Mouse (Mus musculus) thymus, postnatal 25 days (tissue): ENCODE measurements around the gene Lrrc3c.
"Not testable (repeated sequence)": the region's sequence is repeated elsewhere in the genome, so short reads cannot be mapped to it uniquely, and the experiment has no call there.

Experiments used
- DNase-seq: peaks from one replicate; pipeline ENCODE4 v3.0.0; 2022

Gene Lrrc3c

DNA sequence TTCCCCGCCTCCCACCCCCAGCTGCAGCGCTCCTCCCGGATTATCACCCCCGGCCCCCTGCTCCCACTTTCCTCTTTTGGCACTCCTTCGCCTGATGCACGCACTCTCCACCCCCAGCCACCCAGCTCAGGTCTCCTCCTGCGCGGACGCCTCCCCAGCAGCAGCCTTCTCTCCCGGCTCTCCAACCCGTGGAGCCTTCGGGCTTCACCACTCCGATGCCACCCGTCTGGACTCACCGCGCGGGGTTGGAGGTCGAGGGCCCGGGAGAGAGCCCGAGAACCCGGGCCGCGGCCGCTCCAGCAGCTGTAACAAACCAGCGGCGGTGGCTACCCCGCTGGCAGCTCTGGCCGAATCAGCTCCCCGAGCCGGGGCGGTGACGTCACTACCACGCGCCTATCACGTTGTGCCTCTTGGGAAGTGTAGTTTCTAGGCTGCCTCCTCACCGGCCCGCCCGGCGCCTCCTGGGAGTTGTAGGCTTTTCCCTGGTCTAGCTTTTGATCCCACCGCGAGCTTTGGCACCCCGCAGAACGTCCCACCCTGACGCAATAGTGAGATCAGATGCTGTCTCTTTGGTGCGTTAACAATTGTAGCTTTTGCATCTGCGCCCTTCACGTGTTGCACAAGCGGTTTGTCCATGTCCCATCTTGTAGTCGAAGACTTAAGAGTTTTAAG lies 11.1 kb upstream of the Lrrc3c start, which contains the start of gene Ormdl3:
Gene Ormdl3, minus strand, starts transcription at position 477 of the 672 bp plus-strand sequence.
- DNase-seq, result peak; percentile 98

DNA sequence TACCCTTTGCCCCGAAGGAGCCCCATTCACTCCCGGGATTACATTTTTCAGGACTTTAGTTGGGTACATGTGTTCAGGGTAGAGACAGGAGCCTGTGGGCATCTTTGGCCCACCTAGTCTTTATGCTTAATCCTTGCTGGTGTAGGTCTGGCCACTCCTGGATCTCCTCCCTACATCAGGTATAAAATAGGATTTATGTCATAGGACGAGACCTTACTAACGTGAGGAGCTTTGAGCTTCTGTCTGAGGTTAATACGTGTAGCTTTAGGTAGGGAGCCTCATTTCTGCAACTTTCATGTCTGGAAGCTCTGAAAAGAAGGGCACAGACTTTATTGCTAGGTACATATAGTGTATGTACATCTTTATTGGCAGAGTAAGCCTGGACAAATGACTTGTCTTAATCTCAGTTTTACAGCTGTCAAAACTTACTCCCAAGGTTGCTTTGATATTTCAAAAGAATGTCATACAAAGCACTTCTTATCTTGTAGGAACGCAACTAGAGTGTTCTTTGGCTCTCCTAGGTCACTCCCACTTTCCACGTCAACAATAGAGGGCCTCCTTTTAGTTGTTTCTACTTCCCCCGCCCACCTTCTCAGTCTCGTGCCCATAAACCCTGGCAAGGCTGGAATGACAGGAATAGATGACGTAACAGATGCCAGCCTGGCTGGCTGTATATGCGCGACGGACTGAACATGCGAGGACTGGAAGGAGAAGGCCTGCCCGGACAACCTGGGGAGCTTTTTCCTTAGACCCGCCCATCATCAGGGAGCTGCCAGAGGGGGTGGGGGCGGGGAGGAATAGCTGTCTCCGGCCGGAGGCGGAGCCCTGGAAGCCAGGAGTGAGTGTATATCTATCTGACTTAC lies 10.2 kb upstream of the Lrrc3c start:
- DNase-seq, result peak; percentile 49

DNA sequence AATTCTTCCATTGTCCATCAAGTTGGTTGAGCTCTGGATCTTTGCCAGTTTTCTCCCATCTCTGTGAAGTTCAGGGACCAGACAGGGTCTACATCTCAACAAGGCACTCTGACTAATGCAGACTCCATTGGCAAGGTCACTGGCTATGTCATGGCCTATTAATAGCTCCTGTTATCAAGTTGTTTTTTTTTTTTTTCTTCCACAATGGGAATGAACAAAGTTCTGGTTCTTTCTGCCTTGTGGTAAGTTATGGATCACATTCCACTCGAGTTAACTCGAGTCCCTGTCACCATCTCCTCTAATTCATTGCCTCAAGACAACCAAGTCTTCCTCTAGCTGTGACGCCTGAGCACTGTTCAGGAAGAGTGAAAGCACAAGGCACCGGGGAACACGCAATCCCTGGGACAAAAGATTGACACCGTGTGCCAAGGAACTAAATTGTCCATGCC lies 9.2 kb upstream of the Lrrc3c start:
- DNase-seq, result no peak

DNA sequence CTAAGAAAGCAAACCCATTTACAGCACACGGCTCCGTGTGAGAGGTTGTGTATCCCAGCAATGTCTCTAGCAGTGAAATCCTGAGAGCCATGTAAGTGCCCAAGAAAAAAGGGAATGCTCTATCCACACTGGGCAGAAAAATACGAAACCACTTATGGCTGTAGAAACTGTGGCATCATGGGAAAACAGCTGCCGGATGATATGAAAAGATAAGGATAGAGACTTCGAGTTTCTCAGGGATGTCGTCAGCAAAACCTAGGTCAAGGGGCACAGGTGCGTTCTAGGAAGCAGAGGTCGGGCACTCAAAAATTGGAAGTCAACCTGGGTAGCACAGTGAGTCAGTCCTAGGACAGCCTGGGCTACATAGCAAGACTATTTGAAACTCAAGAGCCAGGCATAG lies 8.8 kb upstream of the Lrrc3c start:
- DNase-seq, result no peak

DNA sequence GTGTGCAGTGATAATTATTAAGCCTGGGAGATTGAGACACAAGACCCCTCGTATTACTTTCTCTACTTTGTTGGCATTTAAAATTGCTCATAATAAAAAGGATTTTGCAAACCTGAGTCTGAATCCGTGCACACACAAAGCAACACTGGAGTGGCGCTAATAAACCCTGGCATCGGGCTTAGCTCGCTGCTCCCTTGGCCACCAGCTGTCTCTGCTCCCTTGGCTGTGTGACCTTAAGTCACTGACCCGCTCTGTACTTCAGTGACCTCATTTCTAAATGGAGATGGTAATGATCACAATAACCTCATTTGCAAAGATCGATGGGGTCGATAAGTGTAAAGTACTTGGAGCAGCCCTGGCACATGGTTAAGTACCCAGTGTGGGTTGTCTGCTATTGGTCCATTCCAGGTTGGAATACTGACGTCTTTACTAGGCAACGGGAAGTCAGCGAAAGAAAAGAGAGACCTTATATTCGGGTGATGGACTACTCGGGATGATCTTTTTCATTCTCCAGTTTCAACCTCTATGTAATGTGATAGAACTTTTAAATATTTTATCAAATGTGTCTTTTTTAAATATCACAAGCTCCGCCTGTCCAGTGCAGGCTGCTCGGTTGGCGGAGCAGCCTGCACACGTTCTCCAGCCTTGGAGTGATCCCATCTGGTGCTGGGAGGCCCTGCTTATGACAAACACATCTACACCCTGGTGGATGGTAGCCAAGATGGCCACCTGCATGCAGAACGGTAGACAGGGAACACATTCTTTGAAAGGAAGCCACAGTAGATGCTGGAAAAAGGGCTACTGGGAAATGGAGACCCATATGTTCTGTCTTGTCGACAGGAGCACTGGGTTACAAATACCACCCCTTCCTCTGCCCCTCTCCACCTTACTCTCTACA lies 7.3 kb upstream of the Lrrc3c start:
- DNase-seq, result no peak

DNA sequence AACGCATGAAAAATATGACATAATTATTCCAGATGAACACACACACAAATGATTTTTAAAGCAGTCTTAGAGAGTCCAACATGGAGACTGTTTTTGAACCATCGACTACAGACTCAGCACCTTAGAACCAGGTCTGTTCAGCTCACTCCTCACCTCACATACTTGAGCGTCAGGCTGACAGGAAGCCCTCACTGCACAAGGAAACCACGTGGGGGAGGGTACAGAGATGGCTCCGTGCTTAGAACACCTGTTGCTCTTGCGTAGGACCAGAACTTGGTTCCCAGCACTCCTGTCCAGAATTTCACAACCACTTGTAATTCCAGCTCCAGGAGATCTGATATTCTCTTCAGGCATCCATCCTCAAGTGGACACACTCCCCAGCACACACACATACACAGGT lies 3.1 kb upstream of the Lrrc3c start:
- peak; percentile 33 for DNase-seq

DNA sequence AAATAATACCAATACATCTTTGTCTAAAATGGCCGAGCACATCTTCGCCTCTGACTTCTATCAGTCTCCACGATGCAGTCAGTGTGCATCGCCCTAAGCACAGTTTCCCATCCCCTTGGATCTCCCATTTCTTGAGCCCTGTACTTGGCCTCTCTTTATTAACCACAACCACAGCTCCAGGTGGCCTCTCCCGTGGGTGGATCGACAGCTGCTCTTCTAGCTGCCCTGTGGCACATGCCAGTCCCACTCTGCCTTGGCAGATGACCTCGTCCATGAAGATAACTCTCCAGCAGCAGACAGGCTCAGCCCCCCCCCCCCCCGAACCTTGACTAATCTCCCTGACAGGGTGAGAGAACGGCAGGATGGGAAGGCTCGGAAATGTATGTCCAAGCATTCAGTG lies 2.6 kb upstream of the Lrrc3c start:
- no peak for DNase-seq

DNA sequence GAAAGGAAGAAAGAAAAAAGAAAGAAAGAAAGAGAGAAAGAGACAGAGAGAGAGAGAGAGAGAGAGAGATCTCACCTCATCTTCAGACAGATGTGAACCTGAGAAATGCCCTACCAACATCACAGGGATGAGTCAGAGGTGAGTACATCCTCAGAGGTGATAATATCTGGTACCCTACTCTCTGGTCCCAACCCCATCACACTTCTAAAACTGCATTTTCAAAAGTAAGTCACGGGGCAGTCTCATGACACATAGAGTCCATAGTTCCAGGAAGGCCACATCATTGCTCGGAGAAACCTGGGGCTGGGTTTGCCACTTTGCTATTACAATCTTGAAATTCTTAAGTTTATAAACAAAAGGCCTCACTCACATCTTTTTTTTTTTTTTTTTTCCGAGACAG lies 2.1 kb upstream of the Lrrc3c start:
- no peak for DNase-seq

DNA sequence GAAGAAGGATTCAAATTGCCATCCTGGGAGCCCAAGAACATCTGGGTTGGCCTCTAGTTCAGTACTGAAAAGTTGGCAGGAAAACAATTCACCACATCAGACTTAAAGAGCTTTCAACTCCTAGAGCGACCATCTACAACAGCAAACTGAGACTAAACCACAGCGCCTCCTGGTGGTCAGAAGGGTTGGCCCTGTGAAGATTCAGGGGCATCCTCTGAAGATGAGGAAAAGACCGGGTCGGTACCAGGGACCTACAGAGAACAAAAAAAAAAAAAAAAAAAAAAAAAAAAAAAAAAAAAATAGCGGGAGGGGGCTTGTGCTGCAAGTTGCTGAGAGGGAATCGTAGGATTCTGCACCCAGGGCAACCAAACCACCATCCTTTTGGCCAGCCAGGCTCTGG lies 728 bp upstream of the Lrrc3c start:
- peak; percentile 81 for DNase-seq

DNA sequence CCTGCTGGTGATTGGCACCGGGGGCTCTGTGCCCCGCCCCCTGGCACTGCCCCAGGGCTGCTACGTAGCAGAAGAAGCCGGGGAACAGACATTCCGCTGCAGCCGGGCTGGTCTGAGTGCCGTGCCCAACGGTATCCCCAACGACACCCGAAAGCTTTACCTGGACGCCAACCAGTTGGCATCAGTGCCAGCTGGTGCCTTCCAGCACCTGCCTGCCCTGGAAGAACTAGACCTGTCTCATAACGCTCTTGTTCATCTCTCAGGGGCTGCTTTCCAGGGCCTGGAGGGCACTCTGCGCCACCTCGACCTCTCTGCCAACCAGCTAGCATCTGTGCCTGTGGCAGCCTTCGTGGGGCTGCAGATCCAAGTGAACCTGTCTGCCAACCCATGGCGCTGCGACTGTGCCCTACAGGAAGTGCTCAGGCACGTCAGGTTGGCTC lies 780 bp downstream of the Lrrc3c start:
- no peak for DNase-seq

DNA sequence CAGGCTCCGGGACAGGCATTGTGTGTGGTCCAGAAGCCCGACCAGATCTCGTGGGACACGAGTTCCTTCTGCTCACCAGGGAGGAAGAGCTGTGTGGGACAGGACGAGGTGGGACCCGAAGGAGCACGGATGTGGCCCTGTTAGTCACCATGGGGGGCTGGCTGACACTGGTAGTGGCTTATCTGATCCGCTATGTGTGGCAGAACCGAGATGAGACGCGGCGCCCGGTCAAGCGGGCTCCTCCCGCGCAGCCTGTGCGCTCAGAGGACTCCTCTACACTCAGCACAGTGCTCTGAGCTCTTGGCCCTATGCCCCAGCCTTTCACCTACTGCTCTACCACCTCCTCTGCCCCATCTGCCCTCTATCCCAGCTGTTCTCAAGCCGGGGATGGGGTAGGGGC lies 1.2 kb downstream of the Lrrc3c start:
- no peak for DNase-seq

DNA sequence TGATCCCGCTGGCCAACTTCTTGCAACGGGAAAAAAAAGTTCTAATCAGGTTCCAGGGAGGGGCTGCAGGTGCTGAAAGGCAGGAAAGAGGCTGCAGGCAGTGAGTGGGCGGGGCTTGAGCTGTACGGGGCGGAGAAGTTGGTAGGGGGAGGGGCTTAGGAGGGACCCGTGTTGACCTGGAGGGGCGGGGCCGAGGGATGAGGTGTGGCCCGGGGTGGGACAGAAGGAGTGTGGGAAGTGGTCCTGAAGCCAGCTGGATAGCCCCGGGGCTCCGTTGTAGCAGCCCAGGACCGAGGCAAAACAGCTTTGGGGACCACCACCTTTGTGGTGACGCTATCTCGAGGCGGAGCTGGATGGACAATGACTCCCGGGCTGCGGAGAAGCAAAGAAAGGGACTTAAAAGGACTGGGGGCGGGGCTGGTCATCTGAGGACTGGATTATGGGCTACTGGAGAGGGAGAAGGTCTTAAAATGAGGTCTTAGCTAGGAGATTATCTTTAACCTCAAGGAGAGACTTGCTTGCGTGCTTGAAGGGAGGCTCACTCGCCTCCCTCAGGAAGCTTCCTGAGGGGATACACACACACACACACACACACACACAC lies 4.1 kb downstream of the Lrrc3c start:
- peak; percentile 42 for DNase-seq

DNA sequence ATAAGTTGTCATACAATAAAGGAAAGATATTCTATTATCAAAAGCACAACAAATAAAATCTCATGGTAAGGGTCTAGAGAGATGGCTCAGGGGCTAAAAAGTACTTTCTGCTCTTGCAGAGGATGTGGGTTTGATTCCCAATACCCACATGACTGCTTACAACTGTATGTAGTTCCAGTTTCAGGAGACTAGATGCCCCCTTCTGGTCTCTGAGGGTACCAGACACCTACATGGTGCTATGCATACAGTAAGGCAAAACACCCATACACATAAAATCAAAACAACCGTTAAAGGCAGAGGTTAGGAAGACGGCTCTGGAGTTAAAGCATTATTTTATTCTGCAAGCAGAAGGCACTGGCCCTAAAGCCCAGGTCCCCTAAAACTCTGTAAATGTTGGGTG lies 5.9 kb downstream of the Lrrc3c start:
- DNase-seq, result no peak

DNA sequence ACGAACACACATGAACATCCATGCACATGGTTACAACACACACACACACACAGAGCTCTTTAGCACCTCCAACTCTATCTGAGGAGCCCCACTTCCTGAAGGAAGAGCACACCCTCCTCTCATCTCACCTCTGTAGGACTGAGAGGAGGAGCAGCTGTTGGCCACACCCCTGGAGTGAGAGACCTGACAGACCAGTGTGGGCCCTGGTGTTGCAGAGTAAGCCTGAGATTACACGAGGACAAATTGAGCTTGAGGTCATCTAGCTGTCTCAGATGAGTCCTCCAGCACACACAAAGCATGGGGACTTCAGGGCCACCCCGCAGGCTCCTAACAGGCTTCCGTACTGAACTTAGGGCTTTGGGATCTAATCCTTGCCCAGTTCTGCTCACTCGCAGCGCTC lies 6.8 kb downstream of the Lrrc3c start:
- not testable (repeated sequence) for DNase-seq

DNA sequence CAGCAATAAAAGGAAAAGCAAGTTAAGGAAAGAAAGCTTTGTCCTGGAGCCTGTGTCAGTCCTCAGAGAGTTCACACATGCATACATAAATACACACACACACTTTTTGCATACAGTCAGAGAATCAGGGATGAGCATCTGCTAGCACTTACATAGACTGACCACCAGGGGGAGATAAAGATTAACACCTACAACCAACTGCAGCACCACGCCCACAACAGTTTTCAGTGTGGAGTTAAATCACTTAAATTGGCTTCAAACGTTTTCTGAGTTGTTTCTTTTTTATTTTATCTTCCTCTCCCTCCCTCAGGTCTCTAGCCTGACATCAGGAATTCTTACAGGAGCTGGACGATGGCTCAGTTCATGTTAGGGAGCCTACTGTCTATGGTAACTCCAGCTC lies 8.7 kb downstream of the Lrrc3c start:
- DNase-seq, result no peak

DNA sequence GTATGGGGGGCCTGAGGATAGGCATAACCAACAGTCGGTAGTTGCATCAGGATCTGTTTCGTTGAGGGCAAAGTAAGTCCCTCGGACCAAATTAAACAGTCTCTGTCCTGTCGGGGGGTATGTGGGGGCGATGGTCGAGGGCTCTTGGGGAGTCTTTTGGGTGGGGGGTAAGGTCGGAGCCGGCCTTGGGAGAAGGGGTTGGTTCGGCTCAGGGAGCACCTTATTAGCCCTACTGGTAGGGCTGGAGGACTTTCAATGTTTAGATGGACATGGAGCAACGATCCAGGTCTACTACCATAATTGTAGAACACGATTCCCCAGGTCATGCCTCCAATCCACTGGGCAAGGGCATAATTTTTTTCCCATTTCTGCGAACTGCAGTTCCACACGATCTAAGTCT lies 22.7 kb downstream of the Lrrc3c start:
- no peak for DNase-seq

DNA sequence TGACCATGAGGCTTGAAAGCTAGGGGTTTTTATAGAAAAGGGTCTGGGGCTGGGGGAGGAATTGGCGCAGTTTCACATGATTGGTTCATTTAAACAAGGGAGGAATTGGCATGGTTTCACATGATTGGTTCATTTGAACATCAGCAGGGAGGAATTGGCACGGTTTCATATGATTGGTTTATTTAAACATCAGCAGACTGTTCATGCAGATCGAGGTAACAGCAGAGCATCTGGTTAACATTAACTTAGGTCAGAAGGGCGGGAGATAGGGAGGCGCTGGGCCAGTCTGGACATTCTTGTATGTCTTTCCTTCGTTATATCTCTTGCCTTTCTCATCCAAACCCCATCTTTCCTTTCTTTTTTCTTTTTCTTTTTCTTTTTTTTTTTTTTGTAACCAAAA lies 25.9 kb downstream of the Lrrc3c start:
- DNase-seq, result not testable (repeated sequence)

DNA sequence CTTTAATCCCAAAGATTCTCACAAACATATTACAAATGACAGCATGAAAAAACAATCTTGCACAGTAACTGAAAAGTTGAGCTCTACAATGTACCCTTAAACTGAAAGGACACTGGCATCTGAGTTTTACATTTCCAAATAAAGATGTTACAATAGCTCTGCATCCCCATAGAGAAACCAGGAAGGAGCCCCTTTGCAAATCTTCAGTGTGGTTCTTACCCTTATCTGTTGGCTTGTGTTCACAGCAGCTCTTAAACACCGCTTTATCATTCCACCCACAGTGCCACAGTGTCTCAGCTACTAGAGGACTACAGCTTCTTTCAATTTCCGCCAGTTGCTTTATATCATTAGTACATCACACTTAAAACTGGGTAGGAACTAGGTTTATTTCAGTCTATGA lies 26.3 kb downstream of the Lrrc3c start:
- not testable (repeated sequence) for DNase-seq

DNA sequence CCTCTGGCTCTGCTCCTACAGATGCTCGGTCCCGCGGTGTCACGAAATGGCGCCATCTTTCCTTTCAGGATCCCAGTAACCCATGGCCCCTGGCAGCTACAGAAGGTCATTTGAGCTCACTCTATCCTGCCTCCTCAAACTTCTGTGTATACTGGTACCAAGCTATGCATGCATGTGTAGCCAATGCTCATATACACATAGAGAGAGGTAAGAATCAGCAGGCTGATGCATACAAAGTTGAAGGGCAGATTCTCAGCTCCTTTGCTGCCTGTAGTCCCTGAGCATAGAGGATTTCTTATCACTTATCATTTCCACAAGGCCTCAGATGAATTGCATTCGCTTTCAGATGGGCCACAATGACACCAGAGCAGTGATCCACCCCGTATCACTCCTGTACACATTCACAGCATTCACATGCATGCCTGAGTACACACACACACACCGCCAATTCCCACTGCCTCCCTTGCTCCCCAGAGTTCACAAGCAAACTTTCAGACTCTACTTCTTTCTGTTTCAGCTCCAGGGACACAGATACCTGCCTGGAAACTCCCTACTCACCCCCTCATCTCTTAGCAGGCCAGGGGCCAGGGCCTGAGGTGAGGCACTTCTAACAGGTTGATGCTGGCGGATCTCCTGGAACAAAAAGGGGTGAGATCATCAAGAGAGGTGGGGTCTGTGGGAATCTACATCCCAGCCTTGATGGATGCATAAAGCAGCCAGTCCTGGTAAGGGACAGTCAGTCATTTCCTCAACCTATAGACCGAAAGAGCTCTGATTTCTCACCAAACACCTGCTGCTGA lies 27.7 kb downstream of the Lrrc3c start, which contains the start of the genes Gm12355 and Gsdma3:
Gene Gm12355, minus strand, starts transcription at position 51 of the 800 bp plus-strand sequence.
Gene Gsdma3, plus strand, starts transcription at position 750 of the 800 bp plus-strand sequence.
- DNase-seq, result no peak

DNA sequence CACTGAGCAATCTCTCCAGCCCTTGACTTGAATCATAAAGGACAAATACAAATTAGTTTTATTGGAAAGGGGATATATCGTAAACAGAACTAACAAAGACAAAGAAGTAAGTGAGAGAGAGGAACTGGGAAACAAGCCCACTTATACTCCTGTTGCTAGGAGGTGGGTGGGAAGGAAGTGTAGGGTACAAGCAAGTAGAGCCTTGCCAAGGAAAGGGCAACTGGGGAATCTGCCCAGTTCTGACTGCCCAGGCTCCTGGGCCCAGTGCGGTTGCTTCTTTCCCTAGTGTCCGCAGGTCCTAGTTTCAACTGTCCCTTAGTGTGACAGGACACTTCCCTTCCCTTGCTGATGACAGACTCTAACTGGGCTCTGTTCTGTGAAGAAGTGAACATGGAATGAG lies 30.6 kb downstream of the Lrrc3c start:
- no peak for DNase-seq

DNA sequence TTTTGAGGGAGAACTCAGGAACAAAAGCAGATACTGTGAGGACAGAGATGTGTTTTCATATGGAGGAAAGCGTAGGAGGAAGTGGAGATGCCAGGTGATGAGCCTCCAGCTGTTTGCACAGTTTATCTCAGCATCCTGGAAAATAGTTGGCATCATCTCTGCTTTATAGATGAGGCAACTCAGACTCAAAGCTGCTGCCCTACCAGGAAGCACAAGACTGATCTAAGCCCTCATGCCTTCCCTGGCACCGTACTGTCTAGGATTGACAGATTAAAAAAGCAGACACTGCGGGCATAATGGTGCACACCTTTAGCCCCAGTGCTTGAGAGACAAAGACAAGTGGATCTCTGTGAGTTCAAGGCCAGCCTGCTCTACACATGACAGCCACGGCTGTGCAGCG lies 32.6 kb downstream of the Lrrc3c start:
- DNase-seq, result no peak
